Mouse (Mus musculus): ENCODE measurements at regions not wholly inside any gene's neighbourhood (a gene's known extent, or its start where the extent isn't known, plus 50 kb on each side); places are given as distances from the start of the nearest gene placed in this dataset.

DNA sequence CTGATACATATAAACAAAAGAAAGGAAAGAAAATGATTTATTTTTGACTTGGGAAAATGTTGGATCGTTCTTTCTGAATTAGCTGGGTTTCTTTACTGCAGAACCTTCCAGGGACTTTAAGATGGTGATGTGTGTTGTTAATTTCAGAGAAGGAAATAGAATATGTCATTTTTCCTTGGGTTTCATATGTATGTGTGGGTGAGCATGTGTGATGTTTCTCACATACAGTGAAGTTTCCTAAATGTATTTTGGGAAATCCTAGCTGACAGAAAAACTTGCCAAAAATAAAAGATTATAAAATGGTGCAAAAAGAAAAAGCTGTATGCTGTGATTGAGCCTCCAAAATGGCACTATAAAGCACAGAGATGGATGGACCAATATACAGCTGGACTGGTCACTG, 319.2 kb downstream of the Lmx1a start:
- H3K4me3 ChIP-seq = no peak overlapping the region
- no peaks in the 10 kb centered on the region for H3K36me3 ChIP-seq
- peaks cover 7% of the 10 kb centered on the region; the same call in 1 of the 2 replicates for H3K4me1 ChIP-seq
- no peak for ATAC-seq (ENCODE audit: insufficient number of reproducible peaks, insufficient read depth, low FRiP score, low TSS enrichment, low read depth)
- no peak overlapping the region for H3K27ac ChIP-seq
- no peaks in the 10 kb centered on the region for H3K9me3 ChIP-seq
- H3K4me2 ChIP-seq = no peak overlapping the region
- WGBS = 88% methylated on average over 1 of the region's 1 CpGs
- H3K9ac ChIP-seq = no peak overlapping the region
- H3K27me3 ChIP-seq = no peaks in the 10 kb centered on the region

DNA sequence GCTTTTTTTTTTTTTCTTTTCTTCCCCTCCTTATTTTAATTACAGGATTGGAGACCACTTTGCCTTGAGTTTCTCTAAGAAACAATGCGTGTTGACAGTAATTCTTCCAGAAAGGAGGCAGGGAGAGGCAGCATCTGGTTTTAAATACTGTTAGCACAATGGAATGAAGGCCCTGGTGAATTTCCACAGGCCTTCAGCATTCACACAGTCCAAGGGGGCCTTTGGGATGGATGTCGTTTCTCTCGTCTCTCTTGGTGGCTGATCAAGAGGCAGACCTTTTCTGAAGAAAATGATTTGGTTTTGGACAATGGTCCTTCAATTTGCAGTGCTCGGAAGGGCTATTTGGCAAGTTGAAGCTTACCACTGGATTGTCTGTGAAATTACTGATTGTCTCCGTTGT, 321.4 kb downstream of the Lmx1a start:
- ATAC-seq (ENCODE audit: insufficient number of reproducible peaks, insufficient read depth, low FRiP score, low TSS enrichment, low read depth) = no peak
- no peak overlapping the region for H3K9ac ChIP-seq
- H3K4me2 ChIP-seq = no peak overlapping the region
- H3K4me1 ChIP-seq = peaks cover 7% of the 10 kb centered on the region; the same call in 1 of the 2 replicates
- H3K4me3 ChIP-seq = no peak overlapping the region
- H3K9me3 ChIP-seq = no peaks in the 10 kb centered on the region
- H3K27ac ChIP-seq = no peak overlapping the region
- 50% methylated on average over 5 of the region's 5 CpGs for WGBS
- no peaks in the 10 kb centered on the region for H3K36me3 ChIP-seq
- no peaks in the 10 kb centered on the region for H3K27me3 ChIP-seq

DNA sequence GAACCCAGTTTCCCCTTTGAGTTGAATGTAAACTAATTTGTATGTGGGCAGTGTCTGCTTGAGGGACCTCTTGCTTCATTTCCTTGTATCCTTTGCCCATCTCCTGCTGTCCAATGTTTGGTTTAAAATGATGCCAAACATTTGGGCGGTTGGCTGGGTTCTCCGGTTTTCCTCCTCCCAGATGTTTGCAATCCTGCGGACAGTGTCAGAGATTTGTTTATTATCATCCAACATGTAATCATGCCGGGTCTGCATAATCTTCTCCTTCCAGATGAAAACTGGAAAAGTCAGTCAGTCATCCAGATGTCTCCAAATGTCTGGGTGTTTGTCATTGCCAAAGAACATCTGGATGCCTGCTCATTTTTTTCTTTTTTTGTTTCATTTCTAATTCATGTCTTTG, 323.0 kb downstream of the Lmx1a start:
- WGBS = 55% methylated on average over 4 of the region's 4 CpGs
- ATAC-seq (ENCODE audit: insufficient number of reproducible peaks, insufficient read depth, low FRiP score, low TSS enrichment, low read depth) = no peak
- Histone ChIP-seq H3K4me2 (no peak overlapping the region), H3K9ac (no peak overlapping the region), H3K27ac (no peak overlapping the region), H3K4me1 (peaks cover 7% of the 10 kb centered on the region; the same call in 1 of the 2 replicates), H3K27me3 (no peaks in the 10 kb centered on the region), H3K36me3 (no peaks in the 10 kb centered on the region), H3K4me3 (no peak overlapping the region), H3K9me3 (no peaks in the 10 kb centered on the region)

DNA sequence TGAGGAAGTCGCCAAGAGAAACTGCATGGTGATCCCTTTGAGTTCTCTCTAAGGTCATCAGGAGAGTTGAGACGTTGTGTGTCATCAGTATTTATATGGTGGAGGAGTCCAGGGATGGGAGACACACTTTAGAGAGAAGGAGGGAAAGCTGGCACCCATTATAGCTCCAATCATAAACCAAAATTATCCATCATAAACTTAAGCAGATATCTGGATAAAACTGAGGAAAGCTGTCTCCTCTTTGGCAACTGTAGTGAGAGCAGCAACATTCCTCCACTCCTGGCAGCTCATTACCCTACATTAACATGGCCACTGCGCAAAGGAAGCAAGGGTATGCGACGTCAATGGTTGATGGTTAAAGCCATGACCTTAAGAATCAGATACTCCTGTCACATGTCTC, 323.6 kb downstream of the Lmx1a start:
- no peak overlapping the region for H3K4me3 ChIP-seq
- H3K27me3 ChIP-seq = no peaks in the 10 kb centered on the region
- no peaks in the 10 kb centered on the region for H3K9me3 ChIP-seq
- no peak overlapping the region for H3K4me2 ChIP-seq
- WGBS = 77% methylated on average over 5 of the region's 5 CpGs
- H3K27ac ChIP-seq = no peak overlapping the region
- peaks cover 7% of the 10 kb centered on the region; the same call in 1 of the 2 replicates for H3K4me1 ChIP-seq
- H3K9ac ChIP-seq = no peak overlapping the region
- no peaks in the 10 kb centered on the region for H3K36me3 ChIP-seq
- no peak for ATAC-seq (ENCODE audit: insufficient number of reproducible peaks, insufficient read depth, low FRiP score, low TSS enrichment, low read depth)

DNA sequence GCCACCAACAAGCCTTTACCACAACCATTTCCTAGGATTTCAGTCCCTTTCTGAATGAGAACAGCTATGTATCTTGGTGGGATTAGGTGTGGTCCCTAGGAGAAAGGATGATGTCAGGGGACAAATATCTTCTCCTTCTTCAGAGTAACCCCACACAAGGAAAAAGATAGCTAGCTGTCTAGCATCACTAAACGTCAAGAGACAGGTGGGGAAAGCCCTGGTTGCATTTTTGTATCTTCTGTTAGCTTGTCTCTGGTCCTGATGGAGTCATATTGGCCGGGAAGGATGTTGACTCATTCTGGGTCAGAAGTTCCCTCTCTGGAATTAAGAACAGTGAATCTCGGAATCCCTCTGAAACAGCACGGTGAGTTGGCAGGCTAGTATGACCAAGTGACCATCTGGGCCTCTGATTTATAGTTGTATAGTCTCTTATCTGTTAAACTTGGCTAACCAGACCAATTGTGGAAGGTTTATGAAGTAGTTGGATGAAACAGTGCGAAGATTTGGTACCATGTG, 327.4 kb downstream of the Lmx1a start:
- H3K4me3 ChIP-seq = no peak overlapping the region
- H3K9me3 ChIP-seq = no peaks in the 10 kb centered on the region
- no peaks in the 10 kb centered on the region for H3K27me3 ChIP-seq
- no peak for ATAC-seq (ENCODE audit: insufficient number of reproducible peaks, insufficient read depth, low FRiP score, low TSS enrichment, low read depth)
- no peaks in the 10 kb centered on the region for H3K4me1 ChIP-seq
- WGBS = 81% methylated on average over 5 of the region's 5 CpGs
- no peak overlapping the region for H3K9ac ChIP-seq
- H3K27ac ChIP-seq = no peak overlapping the region
- no peak overlapping the region for H3K4me2 ChIP-seq
- H3K36me3 ChIP-seq = no peaks in the 10 kb centered on the region

DNA sequence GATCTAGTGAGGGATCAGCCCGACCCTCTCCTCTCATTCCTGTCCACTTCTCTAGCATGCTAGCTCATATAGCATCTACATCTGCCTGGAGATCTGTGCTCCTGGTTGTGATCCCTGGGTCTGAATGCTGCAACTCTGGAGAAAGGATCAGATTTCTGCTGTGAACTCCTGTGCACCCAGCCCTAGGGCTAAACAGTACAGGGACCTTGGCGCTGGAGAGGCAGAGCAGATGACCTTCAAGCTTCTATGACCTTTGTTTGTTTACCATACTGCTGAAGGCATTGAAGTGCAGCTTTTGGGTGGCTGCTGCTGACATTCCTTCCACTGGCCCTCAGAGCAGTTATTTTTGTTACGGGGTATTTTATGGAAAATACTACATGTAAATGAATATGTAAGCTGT, 337.4 kb downstream of the Lmx1a start:
- H3K4me1 ChIP-seq = 0 out of 2 replicates have a peak, but pooled peaks cover 6% of the 10 kb centered on the region
- H3K27ac ChIP-seq = no peak overlapping the region
- no peak overlapping the region for H3K9ac ChIP-seq
- H3K4me2 ChIP-seq = no peak overlapping the region
- no peaks in the 10 kb centered on the region for H3K27me3 ChIP-seq
- H3K9me3 ChIP-seq = no peaks in the 10 kb centered on the region
- H3K4me3 ChIP-seq = no peak overlapping the region
- ATAC-seq (ENCODE audit: insufficient number of reproducible peaks, insufficient read depth, low FRiP score, low TSS enrichment, low read depth) = no peak
- 25% methylated on average over 3 of the region's 3 CpGs for WGBS
- no peaks in the 10 kb centered on the region for H3K36me3 ChIP-seq

DNA sequence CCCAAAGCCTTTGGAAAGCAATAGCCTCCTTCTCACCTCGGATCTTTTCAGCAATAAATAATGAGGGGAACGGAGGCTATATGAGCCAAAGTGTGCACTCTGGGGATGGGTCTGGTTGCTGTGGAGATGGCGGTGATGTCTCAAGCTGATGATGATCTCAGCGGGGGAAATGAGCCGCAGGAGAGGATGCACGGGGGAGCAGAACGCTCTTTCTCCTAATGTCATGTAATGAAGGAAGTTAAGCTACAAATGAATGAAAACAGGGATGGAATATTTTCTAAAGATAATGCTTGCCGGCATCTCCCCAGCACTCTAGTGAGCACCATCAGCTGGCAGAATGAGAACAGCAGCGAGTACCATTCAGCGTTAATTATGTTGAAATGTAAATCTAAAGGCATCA, 355.7 kb downstream of the Lmx1a start:
- no peaks in the 10 kb centered on the region for H3K27me3 ChIP-seq
- no peak overlapping the region for H3K4me2 ChIP-seq
- 80% methylated on average over 10 of the region's 10 CpGs for WGBS
- H3K9ac ChIP-seq = no peak overlapping the region
- no peak overlapping the region for H3K4me3 ChIP-seq
- no peak for ATAC-seq (ENCODE audit: insufficient number of reproducible peaks, insufficient read depth, low FRiP score, low TSS enrichment, low read depth)
- no peaks in the 10 kb centered on the region; the same call in 1 of the 2 replicates for H3K4me1 ChIP-seq
- no peaks in the 10 kb centered on the region for H3K36me3 ChIP-seq
- H3K9me3 ChIP-seq = no peaks in the 10 kb centered on the region
- no peak overlapping the region for H3K27ac ChIP-seq

DNA sequence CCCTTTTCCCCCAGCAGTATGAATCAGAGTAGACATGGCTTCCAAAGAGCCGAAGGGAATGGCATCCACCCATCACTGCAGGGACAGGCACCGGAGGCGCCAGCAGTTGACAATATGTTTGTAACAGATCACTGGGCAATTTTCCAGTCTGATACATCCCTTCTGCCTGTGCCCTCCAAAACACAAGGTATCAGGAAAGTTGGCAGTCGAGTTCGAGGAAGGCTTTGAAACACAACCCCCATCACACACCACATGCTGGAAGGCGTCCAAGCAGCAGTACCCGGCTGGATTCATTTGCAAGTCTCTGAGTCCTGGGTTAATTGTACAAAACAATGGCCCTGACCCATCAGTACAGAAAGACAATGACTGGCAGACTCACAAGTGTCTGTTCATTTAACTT, 357.3 kb downstream of the Lmx1a start:
- Histone ChIP-seq H3K36me3 (no peaks in the 10 kb centered on the region), H3K27ac (no peak overlapping the region), H3K9me3 (no peaks in the 10 kb centered on the region), H3K4me3 (no peak overlapping the region), H3K4me2 (no peak overlapping the region), H3K9ac (no peak overlapping the region), H3K27me3 (no peaks in the 10 kb centered on the region), H3K4me1 (no peaks in the 10 kb centered on the region; the same call in 1 of the 2 replicates)
- WGBS = 59% methylated on average over 7 of the region's 7 CpGs
- no peak for ATAC-seq (ENCODE audit: insufficient number of reproducible peaks, insufficient read depth, low FRiP score, low TSS enrichment, low read depth)

DNA sequence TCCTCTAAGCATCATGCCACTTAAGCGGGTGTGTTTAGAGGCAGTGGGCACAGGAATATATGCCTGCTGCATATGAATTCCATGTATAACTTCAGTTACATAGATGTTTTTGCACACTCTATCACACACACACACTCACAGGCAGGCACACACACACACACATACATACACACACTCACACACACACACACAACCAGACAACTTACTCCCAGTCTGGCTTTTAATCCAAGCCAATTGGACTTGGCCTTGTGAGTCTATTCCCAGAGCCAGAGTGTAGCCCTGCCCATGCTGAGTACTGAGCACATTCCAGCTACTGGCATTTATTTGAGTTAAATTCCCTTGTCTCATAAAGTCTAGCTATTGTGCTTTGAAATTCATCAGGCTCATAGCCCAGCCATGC, 357.7 kb downstream of the Lmx1a start:
- 92% methylated on average over 1 of the region's 1 CpGs for WGBS
- H3K9me3 ChIP-seq = no peaks in the 10 kb centered on the region
- no peak for ATAC-seq (ENCODE audit: insufficient number of reproducible peaks, insufficient read depth, low FRiP score, low TSS enrichment, low read depth)
- no peaks in the 10 kb centered on the region for H3K27me3 ChIP-seq
- no peak overlapping the region for H3K27ac ChIP-seq
- no peaks in the 10 kb centered on the region; the same call in 1 of the 2 replicates for H3K4me1 ChIP-seq
- H3K36me3 ChIP-seq = no peaks in the 10 kb centered on the region
- H3K4me2 ChIP-seq = no peak overlapping the region
- H3K9ac ChIP-seq = no peak overlapping the region
- no peak overlapping the region for H3K4me3 ChIP-seq

DNA sequence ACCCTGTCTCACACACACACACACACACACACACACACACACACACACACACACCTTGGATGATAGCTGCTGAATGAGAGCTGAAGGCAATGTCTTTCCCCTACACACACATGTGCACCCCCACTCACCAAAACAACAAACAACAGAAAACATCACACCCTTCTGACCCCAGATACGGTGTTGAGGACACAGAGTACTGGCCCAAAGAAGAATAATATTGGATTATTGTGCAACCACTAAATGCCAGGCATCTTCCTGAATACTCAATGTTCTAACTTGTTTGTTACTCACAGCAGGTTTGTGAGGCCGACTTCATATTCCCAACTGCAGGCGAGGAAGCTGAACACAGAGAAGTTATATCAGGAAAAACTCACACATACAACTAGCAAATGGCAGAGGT, 360.9 kb downstream of the Lmx1a start:
- no peak overlapping the region for H3K4me3 ChIP-seq
- H3K9me3 ChIP-seq = no peaks in the 10 kb centered on the region
- H3K9ac ChIP-seq = no peak overlapping the region
- no peaks in the 10 kb centered on the region for H3K36me3 ChIP-seq
- no peaks in the 10 kb centered on the region; the same call in 1 of the 2 replicates for H3K4me1 ChIP-seq
- no peaks in the 10 kb centered on the region for H3K27me3 ChIP-seq
- WGBS = 89% methylated on average over 3 of the region's 3 CpGs
- no peak for ATAC-seq (ENCODE audit: insufficient number of reproducible peaks, insufficient read depth, low FRiP score, low TSS enrichment, low read depth)
- H3K4me2 ChIP-seq = no peak overlapping the region
- no peak overlapping the region for H3K27ac ChIP-seq

DNA sequence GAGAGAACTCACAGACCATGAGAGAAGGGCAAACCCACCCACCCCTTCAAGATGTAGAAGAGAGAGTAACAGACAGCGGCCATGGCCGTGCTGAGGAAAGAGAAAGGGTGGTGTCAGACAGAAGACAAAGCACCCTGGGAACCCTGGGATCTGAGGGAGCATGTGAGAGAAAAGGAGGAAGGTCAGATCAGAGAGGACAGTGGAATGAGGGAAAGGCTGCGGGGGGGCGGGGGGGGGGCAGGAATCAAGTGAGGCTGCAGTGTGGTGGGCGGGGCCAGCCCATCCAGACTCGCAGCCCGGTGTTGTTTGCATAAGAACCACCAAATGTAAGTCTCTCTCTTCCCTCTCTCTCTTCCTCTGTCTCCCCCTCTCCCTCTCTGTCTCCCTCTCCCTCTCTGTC, 367.4 kb downstream of the Lmx1a start:
- Histone ChIP-seq H3K9ac (no peak overlapping the region), H3K36me3 (no peaks in the 10 kb centered on the region), H3K9me3 (no peaks in the 10 kb centered on the region), H3K4me1 (no peaks in the 10 kb centered on the region), H3K27me3 (no peaks in the 10 kb centered on the region), H3K4me2 (peak overlapping the region; percentile 26; the same call in 1 of the 2 replicates), H3K4me3 (no peak overlapping the region), H3K27ac (no peak overlapping the region)
- ATAC-seq (ENCODE audit: insufficient number of reproducible peaks, insufficient read depth, low FRiP score, low TSS enrichment, low read depth) = no peak
- 11% methylated on average over 7 of the region's 7 CpGs for WGBS

DNA sequence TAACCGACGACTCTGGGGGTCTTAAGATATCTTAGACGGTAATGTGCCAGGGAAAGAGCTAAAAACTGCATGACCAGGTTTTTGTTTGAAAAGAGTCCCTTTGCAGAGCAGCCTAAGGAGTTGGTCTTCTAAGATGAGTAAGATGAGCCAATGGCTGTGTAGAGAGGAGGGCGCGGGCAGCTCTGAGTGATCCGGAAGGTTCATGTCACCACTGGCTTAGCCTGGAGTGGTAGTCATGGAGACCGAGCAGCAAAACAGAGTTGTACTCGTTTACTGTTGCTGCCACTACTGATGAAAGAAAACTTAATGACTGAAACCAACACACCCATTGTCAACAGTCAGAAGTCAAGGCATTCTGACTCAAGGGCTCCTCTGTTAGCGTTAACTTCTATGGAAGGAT, 368.4 kb downstream of the Lmx1a start:
- ATAC-seq (ENCODE audit: insufficient number of reproducible peaks, insufficient read depth, low FRiP score, low TSS enrichment, low read depth) = no peak
- Histone ChIP-seq H3K27me3 (no peaks in the 10 kb centered on the region), H3K9ac (no peak overlapping the region), H3K4me3 (no peak overlapping the region), H3K9me3 (no peaks in the 10 kb centered on the region), H3K36me3 (no peaks in the 10 kb centered on the region), H3K4me1 (no peaks in the 10 kb centered on the region), H3K4me2 (no peak overlapping the region), H3K27ac (no peak overlapping the region)
- WGBS = 71% methylated on average over 9 of the region's 9 CpGs

DNA sequence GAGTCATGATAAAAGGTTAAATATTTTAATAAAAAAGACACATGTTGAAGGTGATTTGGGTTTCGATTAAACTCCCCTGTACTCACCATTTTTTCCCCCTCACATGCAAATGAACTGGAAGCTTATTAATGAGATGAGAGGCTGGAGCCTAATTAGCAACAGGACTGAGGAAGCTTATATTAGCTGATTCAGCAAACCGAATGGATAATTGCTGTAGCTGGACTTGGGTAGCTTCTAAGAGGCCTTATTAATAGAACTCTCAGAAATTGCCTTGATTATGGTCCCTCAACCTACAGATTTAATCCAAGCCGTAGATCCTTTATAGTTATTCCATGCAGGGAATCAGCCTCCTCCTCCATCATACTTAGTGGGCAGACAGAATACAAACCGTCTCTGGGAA, 369.7 kb downstream of the Lmx1a start:
- no peaks in the 10 kb centered on the region for H3K9me3 ChIP-seq
- WGBS = 79% methylated on average over 4 of the region's 4 CpGs
- no peak for ATAC-seq (ENCODE audit: insufficient number of reproducible peaks, insufficient read depth, low FRiP score, low TSS enrichment, low read depth)

More for the DNA sequence above, 369.7 kb downstream of the Lmx1a start:
- no peak overlapping the region for H3K9ac ChIP-seq
- H3K4me2 ChIP-seq = no peak overlapping the region
- no peak overlapping the region for H3K27ac ChIP-seq
- no peaks in the 10 kb centered on the region for H3K4me1 ChIP-seq
- H3K4me3 ChIP-seq = no peak overlapping the region
- no peaks in the 10 kb centered on the region for H3K36me3 ChIP-seq
- H3K27me3 ChIP-seq = no peaks in the 10 kb centered on the region
